Mouse (Mus musculus): ENCODE data around the gene Mars2. TPM values are rescaled to one million over a fixed set of nuclear protein-coding genes. Genes with fewer than 3 reads are reported as not detected.
A peak's percentile ranks its signal among the peaks of the same experiment; 100 is the strongest.

Mars2 gene
- polyA plus RNA-seq (2021), result 2.8 TPM

DNA sequence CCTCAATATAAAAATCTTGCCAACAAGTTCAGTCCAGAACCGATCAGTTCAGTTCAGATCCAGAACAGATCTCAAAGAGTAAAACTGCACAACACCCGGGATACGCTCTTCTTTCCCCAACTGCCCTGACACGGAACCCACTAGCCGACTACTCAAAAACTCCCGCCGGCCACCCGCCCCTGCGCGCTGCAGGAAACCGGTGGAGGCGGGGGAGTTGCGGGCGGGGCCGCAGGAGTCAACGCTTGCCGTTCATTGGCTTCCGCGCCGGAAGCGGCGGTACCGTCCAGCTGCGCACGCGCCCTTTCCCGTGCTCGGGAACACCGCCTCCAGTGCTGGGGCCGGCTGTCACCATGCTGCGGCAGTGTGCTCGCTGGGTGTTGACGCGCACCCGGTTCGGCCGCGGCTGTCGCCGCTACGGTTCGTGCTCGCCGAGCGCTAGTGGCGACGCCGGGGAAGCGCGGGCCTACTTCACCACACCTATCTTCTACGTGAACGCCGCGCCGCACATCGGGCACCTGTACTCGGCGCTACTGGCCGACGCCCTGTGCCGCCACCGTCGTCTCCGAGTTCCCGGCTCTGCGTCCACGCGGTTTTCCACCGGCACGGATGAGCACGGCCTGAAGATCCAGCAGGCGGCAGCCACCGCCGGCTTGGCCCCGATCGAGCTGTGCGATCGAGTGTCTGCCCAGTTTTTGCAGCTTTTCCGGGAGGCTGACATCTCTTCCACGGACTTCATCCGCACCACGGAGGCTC is at the start of gene Mars2:
Mars2 (plus strand) TSS at position 288 of the 753 bp plus-strand sequence.
- CTCF ChIA-PET, result no interaction called here
- DNase-seq (ENCODE audit: low read depth, low spot score) (peak; percentile 51), ATAC-seq (peak; percentile 98)
- no peaks in the 10 kb centered on the region for H3K27me3 ChIP-seq
- in situ Hi-C loops (cut with MboI; ENCODE audit: low pct_unique_long_range_greater_than_20kb), result loop anchor here (25.0 kb wide), 1 partner anchor 1725 kb away; no protein-coding TSS in a partner anchor
- TF ChIP-seq CTCF (IDR thresholded peaks at IDR 0.05), result no peak
- POLR2A ChIA-PET, result no interaction called here

- ATAC-seq, result no peak
- ChIA-PET POLR2A (no interaction called here), CTCF (interaction anchor here (1.2 kb wide), 1 partner anchor 48 kb away, joined by 3 read pairs; no protein-coding TSS in a partner anchor)
- TF ChIP-seq CTCF (IDR thresholded peaks at IDR 0.05), result no peak
- in situ Hi-C loops (cut with MboI; ENCODE audit: low pct_unique_long_range_greater_than_20kb), result no loop called here
- H3K27me3 ChIP-seq, result no peaks in the 10 kb centered on the region
- DNase-seq (ENCODE audit: low read depth, low spot score), result no peak
Measured at GRCm38 (mm10) chr1:55192015-55192414, 45.0 kb upstream of the Mars2 start.

DNA sequence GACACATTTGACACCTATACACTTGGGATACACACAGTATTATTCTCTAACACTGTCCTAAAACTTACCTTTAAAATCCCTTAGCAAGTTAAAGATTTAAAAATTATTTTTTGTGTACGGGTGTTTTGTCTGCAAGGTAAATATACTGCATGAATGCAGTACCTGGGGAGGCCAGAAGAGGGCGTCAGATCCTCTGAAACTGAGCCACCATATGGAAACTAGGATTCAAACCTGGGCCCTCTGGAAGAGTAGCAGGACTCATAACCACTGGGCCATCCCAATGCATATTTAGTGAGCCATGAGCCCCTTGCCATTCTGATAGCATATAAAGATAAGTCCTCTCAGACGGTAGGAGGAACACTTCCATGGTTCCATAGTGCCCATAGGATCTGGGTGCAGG is 44.2 kb upstream of the Mars2 start:
- ChIA-PET CTCF (interaction anchor here (0.9 to 1.6 kb wide), 4 partner anchors 9 to 47 kb away, joined by 3 to 4 read pairs (median 4); no protein-coding TSS in a partner anchor), POLR2A (no interaction called here)
- DNase-seq (ENCODE audit: low read depth, low spot score), result no peak
- H3K27me3 ChIP-seq, result no peaks in the 10 kb centered on the region
- TF ChIP-seq CTCF (IDR thresholded peaks at IDR 0.05), result peak; percentile 74
- no peak for ATAC-seq
- in situ Hi-C loops (cut with MboI; ENCODE audit: low pct_unique_long_range_greater_than_20kb), result no loop called here

- H3K27me3 ChIP-seq, result no peaks in the 10 kb centered on the region
- ChIA-PET CTCF (interaction anchor here (0.9 to 1.9 kb wide), 4 partner anchors 8 to 47 kb away, joined by 3 to 5 read pairs (median 4); no protein-coding TSS in a partner anchor), POLR2A (interaction anchor here (0.7 kb wide), 1 partner anchor 96 kb away, joined by 3 read pairs; no protein-coding TSS in a partner anchor)
- ATAC-seq (peak; percentile 62), DNase-seq (ENCODE audit: low read depth, low spot score) (no peak)
- in situ Hi-C loops (cut with MboI; ENCODE audit: low pct_unique_long_range_greater_than_20kb), result no loop called here
- TF ChIP-seq CTCF (IDR thresholded peaks at IDR 0.05), result no peak
Measured at GRCm38 (mm10) chr1:55193316-55193715, 43.7 kb upstream of the Mars2 start.

GRCm38 (mm10) chr1:55194064-55194915 is 42.7 kb upstream of the Mars2 start:
- DNase-seq (ENCODE audit: low read depth, low spot score) (no peak), ATAC-seq (no peak)
- ChIA-PET CTCF (interaction anchor here (0.8 to 1.9 kb wide), 3 partner anchors 10 to 52 kb away, joined by 3 to 5 read pairs (median 4); no protein-coding TSS in a partner anchor), POLR2A (interaction anchor here (0.5 to 0.7 kb wide), 2 partner anchors 58 to 97 kb away, joined by 3 read pairs; no protein-coding TSS in a partner anchor)
- H3K27me3 ChIP-seq, result no peaks in the 10 kb centered on the region
- in situ Hi-C loops (cut with MboI; ENCODE audit: low pct_unique_long_range_greater_than_20kb), result no loop called here
- no peak for TF ChIP-seq CTCF (IDR thresholded peaks at IDR 0.05)

DNA sequence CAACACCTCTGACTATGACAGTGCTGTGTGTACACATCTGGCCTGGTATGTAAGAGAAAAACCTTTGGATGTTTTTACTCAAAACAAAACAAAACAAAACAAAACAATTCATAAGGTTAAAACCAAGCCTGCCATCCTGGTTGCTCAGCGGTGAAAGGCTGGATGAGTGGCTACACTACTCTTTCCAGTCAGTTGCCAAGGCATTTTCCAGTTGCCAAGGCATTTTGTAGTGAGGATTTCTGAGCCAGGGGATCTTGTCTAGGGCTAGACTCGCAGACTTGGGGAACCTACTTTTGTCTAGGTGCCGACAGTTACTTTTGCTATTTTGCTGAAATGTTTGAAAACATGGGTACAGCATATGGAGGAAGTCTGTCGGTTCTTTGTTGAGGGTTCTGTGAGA is 42.0 kb upstream of the Mars2 start:
- ATAC-seq, result no peak
- CTCF ChIA-PET, result interaction anchor here (0.8 to 1.9 kb wide), 3 partner anchors 9 to 51 kb away, joined by 3 to 5 read pairs (median 3); no protein-coding TSS in a partner anchor
- no peak for TF ChIP-seq CTCF (IDR thresholded peaks at IDR 0.05)
- no peaks in the 10 kb centered on the region for H3K27me3 ChIP-seq
- DNase-seq (ENCODE audit: low read depth, low spot score), result no peak
- in situ Hi-C loops (cut with MboI; ENCODE audit: low pct_unique_long_range_greater_than_20kb), result no loop called here
- POLR2A ChIA-PET, result interaction anchor here (0.5 kb wide), 1 partner anchor 59 kb away, joined by 3 read pairs; no protein-coding TSS in a partner anchor

DNA sequence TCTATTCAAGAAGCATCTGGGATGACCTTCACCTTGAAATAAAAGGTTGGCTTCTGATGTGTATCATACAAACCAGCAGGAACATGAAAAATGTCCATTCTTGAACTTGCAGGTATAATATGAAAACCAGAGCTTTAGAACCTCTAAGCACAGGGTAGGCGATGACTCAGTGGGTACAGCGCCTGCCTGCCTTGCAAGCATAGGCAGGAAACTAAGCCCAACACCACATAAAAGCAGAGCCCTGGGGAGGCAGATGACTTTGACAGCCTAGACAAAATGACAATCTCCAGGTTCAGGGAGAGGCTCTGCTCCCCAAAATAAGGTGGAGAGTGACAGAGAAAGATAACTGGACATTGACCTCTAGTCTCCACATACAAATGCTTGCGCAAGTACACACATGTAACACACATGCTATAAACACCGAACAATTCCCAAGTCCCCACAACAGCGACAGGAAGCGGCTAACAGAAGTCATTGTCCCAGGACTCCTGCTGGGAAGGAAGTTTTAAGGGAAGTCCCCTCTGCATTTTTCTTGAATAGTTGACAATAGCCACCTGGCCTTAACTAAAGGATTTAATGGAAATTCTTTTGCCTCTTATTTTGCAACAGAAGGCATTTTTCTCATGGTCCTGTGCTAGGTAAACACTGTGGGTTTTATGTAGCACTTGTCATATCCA is 40.5 kb upstream of the Mars2 start:
- ATAC-seq, result no peak
- no peak for DNase-seq (ENCODE audit: low read depth, low spot score)
- TF ChIP-seq CTCF (IDR thresholded peaks at IDR 0.05), result no peak
- ChIA-PET POLR2A (no interaction called here), CTCF (interaction anchor here (0.9 to 1.5 kb wide), 2 partner anchors 17 to 25 kb away, joined by 3 to 4 read pairs; no protein-coding TSS in a partner anchor)
- in situ Hi-C loops (cut with MboI; ENCODE audit: low pct_unique_long_range_greater_than_20kb), result no loop called here
- no peaks in the 10 kb centered on the region for H3K27me3 ChIP-seq

- in situ Hi-C loops (cut with MboI; ENCODE audit: low pct_unique_long_range_greater_than_20kb), result no loop called here
- TF ChIP-seq CTCF (IDR thresholded peaks at IDR 0.05), result no peak
- CTCF ChIA-PET, result interaction anchor here (1.4 kb wide), 1 partner anchor 27 kb away, joined by 3 read pairs; the partner anchor contains the start of gene Rftn2
- DNase-seq (ENCODE audit: low read depth, low spot score) (no peak), ATAC-seq (no peak)
- POLR2A ChIA-PET, result no interaction called here
- H3K27me3 ChIP-seq, result no peaks in the 10 kb centered on the region
Measured at GRCm38 (mm10) chr1:55198719-55199118, 38.3 kb upstream of the Mars2 start.

DNA sequence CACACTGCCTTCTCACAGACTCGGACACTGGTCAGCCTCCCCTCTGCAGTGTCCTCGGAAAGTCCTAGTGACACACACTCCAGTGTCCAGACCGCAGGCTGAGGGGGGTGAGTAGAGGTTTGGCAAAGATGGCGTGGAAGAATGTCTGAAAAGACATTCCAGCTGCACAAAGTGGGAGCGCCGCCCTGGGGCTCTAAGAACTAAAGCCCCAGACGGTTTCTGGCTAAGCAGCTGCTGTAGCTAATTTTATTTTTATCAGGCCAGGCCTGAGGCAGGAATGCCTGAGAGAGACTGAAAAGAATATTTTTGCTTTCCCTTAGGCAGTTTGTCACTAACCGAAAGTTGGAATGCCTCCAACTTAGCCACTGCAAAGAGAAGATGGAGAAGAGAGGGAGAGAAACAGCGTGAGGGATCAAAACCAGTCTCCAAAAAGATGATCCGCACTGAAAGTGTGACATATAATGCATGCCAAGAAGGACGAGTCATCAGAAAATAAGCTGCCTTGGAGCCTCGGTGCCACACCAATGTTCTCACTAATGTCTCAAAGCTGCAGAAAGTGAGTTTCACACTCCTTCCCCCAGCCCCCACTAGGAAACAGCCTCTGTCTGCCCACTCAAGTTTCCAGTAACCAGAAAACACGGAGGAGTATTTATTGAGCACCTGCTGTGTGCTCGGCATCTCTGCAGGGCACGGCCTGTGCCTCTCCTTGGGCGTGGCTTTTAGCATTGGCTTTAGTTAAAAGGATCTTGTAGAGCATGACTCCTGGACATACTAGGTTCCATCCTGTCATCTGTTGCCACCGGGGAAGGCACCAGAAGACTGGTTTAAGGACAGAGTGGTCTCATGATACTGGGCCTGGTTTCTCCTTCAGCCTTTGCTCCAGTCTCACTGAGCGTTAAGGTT is 34.9 kb upstream of the Mars2 start:
- POLR2A ChIA-PET, result interaction anchor here (0.6 to 1.3 kb wide), 3 partner anchors 10 to 46 kb away, joined by 4 to 6 read pairs (median 5); no protein-coding TSS in a partner anchor
- H3K27me3 ChIP-seq, result no peaks in the 10 kb centered on the region
- TF ChIP-seq CTCF (IDR thresholded peaks at IDR 0.05), result no peak
- ATAC-seq (peak; percentile 91), DNase-seq (ENCODE audit: low read depth, low spot score) (peak; percentile 88)
- in situ Hi-C loops (cut with MboI; ENCODE audit: low pct_unique_long_range_greater_than_20kb), result no loop called here
- CTCF ChIA-PET, result interaction anchor here (0.6 to 1.0 kb wide), 3 partner anchors 9 to 38 kb away, joined by 3 read pairs; no protein-coding TSS in a partner anchor
